Mouse (Mus musculus): ENCODE measurements around the gene Lzts2. TPM values are rescaled to one million over a fixed set of nuclear protein-coding genes. Genes with fewer than 3 reads are reported as not detected.

The Lzts2 gene
- polyA plus RNA-seq, 1 experiment from 2014 or later, result 90.8 TPM

DNA sequence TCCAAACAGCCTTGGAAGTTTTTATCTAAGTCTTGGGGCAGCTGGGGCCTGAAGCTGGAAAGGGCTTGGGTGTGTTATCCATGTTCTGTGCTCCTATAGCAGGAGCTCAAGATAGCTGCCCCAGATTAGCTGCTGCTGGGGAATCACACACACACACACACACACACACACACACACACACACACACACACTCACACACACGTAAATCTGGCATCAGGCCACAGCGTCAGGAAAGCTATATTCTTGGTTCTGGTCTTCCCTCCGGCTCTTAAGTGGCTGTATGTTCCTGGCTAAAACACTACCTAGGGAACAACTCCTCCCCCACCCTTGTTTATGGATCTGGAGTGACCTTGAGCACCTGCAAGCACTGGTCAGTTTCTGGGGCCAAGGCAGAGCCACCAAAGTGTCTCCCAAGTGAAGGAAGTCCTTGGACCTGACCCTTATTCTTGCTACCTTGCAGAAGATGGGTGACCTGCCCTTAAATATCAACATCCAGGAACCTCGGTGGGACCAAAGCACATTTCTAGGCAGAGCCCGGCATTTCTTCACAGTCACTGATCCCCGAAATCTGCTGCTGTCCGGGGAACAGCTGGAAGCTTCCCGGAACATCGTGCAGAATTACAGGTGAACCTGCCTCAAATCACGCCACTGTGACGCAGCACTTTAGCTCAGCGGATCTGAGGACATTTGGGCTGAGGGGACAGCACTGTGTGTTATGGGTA lies 34.6 kb downstream of the Lzts2 start:
- WGBS, result 79% methylated on average over 12 of the region's 12 CpGs
- Histone ChIP-seq H3K27me3 (ENCODE audit: low read depth, poor library complexity, severe bottlenecking) (peaks cover 57% of the 10 kb centered on the region), H3K9me3 (replicated peaks) (no peaks in the 10 kb centered on the region), H3K4me3 (no peak overlapping the region), H3K36me3 (peaks cover 17% of the 10 kb centered on the region; the same call in 1 of the 2 replicates), H3K4me1 (peaks cover 31% of the 10 kb centered on the region), H3K27ac (no peak overlapping the region)
- DNase-seq (ENCODE audit: low spot score), result no peak

DNA sequence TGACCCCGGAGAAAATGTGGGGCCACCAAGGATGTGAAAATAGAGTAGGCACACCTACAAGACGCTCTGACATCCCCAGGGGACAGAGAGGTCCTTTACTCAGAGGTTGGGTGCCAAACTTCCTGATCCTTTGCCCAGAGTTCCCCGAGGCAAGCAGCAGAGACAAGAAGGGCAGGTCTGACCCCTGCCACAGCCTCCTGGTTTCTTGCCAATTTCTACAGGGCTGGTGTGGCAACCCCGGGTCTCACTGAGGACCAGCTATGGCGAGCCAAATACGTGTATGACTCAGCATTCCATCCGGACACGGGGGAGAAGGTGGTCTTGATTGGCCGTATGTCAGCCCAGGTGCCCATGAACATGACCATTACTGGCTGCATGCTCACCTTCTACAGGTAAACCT lies 35.3 kb downstream of the Lzts2 start:
- H3K4me3 ChIP-seq, result no peak overlapping the region
- DNase-seq (ENCODE audit: low spot score), result no peak
- peaks cover 31% of the 10 kb centered on the region for H3K4me1 ChIP-seq
- H3K27me3 ChIP-seq (ENCODE audit: low read depth, poor library complexity, severe bottlenecking), result peaks cover 49% of the 10 kb centered on the region
- H3K9me3 ChIP-seq (replicated peaks), result no peaks in the 10 kb centered on the region
- 77% methylated on average over 9 of the region's 9 CpGs for WGBS
- no peak overlapping the region for H3K27ac ChIP-seq
- peaks cover 17% of the 10 kb centered on the region; the same call in 1 of the 2 replicates for H3K36me3 ChIP-seq

GRCm38 (mm10) chr19:45053451-45053850 lies 39.2 kb downstream of the Lzts2 start:
- 88% methylated on average over 8 of the region's 8 CpGs for WGBS
- Histone ChIP-seq H3K4me1 (peaks cover 28% of the 10 kb centered on the region), H3K27me3 (ENCODE audit: low read depth, poor library complexity, severe bottlenecking) (peaks cover 21% of the 10 kb centered on the region; the same call in 1 of the 2 replicates), H3K4me3 (no peak overlapping the region), H3K9me3 (replicated peaks) (no peaks in the 10 kb centered on the region), H3K36me3 (peaks cover 19% of the 10 kb centered on the region; the same call in 1 of the 2 replicates), H3K27ac (no peak overlapping the region)
- DNase-seq (ENCODE audit: low spot score), result no peak

GRCm38 (mm10) chr19:45054892-45055690 lies 40.9 kb downstream of the Lzts2 start:
- H3K27me3 ChIP-seq (ENCODE audit: low read depth, poor library complexity, severe bottlenecking), result peaks cover 8% of the 10 kb centered on the region; the same call in 1 of the 2 replicates
- no peak overlapping the region for H3K4me3 ChIP-seq
- peaks cover 19% of the 10 kb centered on the region; the same call in 1 of the 2 replicates for H3K36me3 ChIP-seq
- WGBS, result 86% methylated on average over 6 of the region's 6 CpGs
- DNase-seq (ENCODE audit: low spot score), result no peak
- H3K9me3 ChIP-seq (replicated peaks), result no peaks in the 10 kb centered on the region
- no peak overlapping the region for H3K27ac ChIP-seq
- H3K4me1 ChIP-seq, result peaks cover 25% of the 10 kb centered on the region

DNA sequence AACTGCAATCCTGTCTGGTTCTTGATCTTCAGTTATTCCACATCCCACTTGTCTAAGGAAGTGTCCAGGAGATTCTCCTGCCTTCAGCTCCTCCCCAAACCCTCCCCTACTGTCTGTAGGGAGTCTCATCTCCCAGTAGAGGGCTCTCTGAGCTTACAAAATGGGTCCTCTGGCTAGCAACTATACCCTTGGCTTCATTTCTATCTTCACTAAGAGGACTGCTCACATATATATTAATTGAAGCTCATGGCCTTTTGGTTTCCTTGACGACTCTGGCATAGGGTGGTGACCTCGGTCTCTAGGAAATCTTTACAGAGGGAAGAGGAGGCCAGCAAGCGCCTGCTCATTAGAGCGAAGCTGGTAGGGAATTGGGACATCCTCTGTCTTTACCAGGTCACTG lies 42.1 kb downstream of the Lzts2 start:
- Histone ChIP-seq H3K27me3 (ENCODE audit: low read depth, poor library complexity, severe bottlenecking) (no peaks in the 10 kb centered on the region), H3K4me1 (peaks cover 25% of the 10 kb centered on the region), H3K9me3 (replicated peaks) (no peaks in the 10 kb centered on the region), H3K4me3 (0 out of 2 replicates have a peak overlapping the region, but pooled peaks have one; percentile 67), H3K27ac (peak overlapping the region; percentile 95), H3K36me3 (peaks cover 19% of the 10 kb centered on the region; the same call in 1 of the 2 replicates)
- no peak for DNase-seq (ENCODE audit: low spot score)
- 55% methylated on average over 4 of the region's 4 CpGs for WGBS

- 80% methylated on average over 7 of the region's 7 CpGs for WGBS
- Histone ChIP-seq H3K9me3 (replicated peaks) (no peaks in the 10 kb centered on the region), H3K4me3 (peak overlapping the region; percentile 67), H3K27ac (peak overlapping the region; percentile 95), H3K4me1 (peaks cover 25% of the 10 kb centered on the region), H3K27me3 (ENCODE audit: low read depth, poor library complexity, severe bottlenecking) (0 out of 2 replicates have a peak, but pooled peaks cover under 1% of the 10 kb centered on the region), H3K36me3 (peaks cover 17% of the 10 kb centered on the region; the same call in 1 of the 2 replicates)
- no peak for DNase-seq (ENCODE audit: low spot score)
Measured at GRCm38 (mm10) chr19:45056908-45057698, 42.9 kb downstream of the Lzts2 start.

DNA sequence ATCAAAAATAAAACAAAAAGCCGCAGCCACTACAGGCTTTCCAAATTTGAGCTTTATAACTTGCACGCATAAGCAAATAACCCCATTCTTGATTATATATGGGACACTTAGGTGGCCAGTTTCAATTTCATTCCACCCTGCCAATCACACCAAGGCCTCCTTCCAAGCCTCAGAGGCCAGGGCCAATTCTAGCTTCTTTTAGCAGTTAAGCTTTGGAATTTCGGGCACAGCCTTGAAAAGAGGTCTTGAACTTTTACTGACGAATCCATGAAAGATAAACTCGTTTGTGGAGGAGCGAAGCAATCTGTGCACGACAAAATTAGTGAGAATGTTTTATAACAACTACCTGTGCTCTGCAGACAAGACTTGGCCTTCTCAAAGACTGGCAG lies 43.5 kb downstream of the Lzts2 start:
- WGBS, result 48% methylated on average over 7 of the region's 7 CpGs
- H3K4me1 ChIP-seq, result peaks cover 25% of the 10 kb centered on the region
- peaks cover 4% of the 10 kb centered on the region; the same call in 1 of the 2 replicates for H3K27me3 ChIP-seq (ENCODE audit: low read depth, poor library complexity, severe bottlenecking)
- peak overlapping the region; percentile 67 for H3K4me3 ChIP-seq
- peaks cover 11% of the 10 kb centered on the region; the same call in 1 of the 2 replicates for H3K36me3 ChIP-seq
- DNase-seq (ENCODE audit: low spot score), result no peak
- peak overlapping the region; percentile 95 for H3K27ac ChIP-seq
- no peaks in the 10 kb centered on the region for H3K9me3 ChIP-seq (replicated peaks)

DNA sequence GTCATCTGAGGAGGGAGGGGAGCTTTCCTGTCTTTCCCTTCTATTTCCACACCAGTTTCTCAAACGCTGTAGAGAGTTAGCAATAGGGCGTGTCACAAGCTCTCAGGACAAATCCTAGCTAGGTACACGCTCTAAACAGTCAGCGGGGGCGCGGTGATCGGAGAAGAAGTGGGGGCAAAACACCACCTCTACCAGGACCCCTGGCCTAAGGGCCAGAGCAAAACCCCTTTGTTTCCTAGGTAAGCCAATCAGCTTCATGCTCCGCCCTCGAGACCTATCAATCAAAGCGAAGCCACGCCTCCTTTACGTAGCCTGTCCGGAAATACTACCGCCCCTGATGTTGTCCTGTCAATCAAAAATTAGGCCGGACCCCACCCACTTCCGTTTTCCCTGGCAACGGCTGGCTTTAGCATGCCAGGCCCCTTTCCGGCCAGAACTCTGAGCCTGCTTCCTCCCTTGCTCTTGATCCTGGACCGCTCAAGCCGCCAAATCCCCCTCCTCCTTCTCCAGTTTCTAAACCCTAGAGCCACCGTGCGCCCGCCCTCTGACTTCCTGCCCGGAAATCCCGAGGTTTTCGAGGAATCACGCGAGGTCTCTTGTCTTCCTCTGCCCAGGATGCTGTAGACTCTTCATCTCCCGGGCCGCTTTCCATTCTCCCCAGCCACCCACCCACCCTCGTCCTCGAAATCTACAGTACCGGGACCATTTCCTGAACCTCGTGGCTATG lies 44.1 kb downstream of the Lzts2 start:
- Histone ChIP-seq H3K4me1 (peaks cover 25% of the 10 kb centered on the region), H3K27me3 (ENCODE audit: low read depth, poor library complexity, severe bottlenecking) (peaks cover 4% of the 10 kb centered on the region; the same call in 1 of the 2 replicates), H3K36me3 (peaks cover 8% of the 10 kb centered on the region; the same call in 1 of the 2 replicates), H3K27ac (peak overlapping the region; percentile 95), H3K4me3 (peak overlapping the region; percentile 67), H3K9me3 (replicated peaks) (no peaks in the 10 kb centered on the region)
- DNase-seq (ENCODE audit: low spot score), result peak; percentile 96
- under 1% methylated on average over 34 of the region's 34 CpGs for WGBS

DNA sequence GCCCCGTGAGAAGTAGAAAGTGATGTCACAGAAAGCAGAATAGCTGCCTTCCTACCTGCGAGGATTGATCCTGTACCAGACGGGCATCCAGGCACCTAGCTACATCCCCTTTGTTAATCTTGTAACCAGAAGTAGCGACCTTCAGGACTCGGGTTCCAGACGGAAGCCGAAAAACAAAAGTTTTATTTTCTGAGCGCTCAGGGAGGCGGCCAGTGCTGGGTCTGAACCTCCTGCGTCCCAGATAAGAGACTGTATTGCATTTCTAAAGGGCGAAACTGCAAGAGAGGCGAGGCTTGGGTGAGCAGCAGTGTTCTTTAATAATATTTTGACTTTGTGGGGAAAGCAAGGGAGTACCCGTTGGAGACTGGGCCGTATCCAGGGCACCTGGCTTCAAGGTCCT lies 44.6 kb downstream of the Lzts2 start:
- Histone ChIP-seq H3K4me1 (peaks cover 25% of the 10 kb centered on the region), H3K27ac (peak overlapping the region; percentile 95), H3K4me3 (peak overlapping the region; percentile 67), H3K9me3 (replicated peaks) (no peaks in the 10 kb centered on the region), H3K36me3 (0 out of 2 replicates have a peak, but pooled peaks cover 2% of the 10 kb centered on the region), H3K27me3 (ENCODE audit: low read depth, poor library complexity, severe bottlenecking) (peaks cover 7% of the 10 kb centered on the region)
- WGBS, result 2% methylated on average over 14 of the region's 14 CpGs
- no peak for DNase-seq (ENCODE audit: low spot score)

GRCm38 (mm10) chr19:45063565-45064292 lies 49.5 kb downstream of the Lzts2 start:
- Histone ChIP-seq H3K36me3 (no peaks in the 10 kb centered on the region), H3K9me3 (replicated peaks) (no peaks in the 10 kb centered on the region), H3K4me1 (peaks cover 13% of the 10 kb centered on the region), H3K27me3 (ENCODE audit: low read depth, poor library complexity, severe bottlenecking) (peaks cover 56% of the 10 kb centered on the region), H3K27ac (no peak overlapping the region), H3K4me3 (no peak overlapping the region)
- peak; percentile 71 for DNase-seq (ENCODE audit: low spot score)
- WGBS, result 42% methylated on average over 20 of the region's 20 CpGs

DNA sequence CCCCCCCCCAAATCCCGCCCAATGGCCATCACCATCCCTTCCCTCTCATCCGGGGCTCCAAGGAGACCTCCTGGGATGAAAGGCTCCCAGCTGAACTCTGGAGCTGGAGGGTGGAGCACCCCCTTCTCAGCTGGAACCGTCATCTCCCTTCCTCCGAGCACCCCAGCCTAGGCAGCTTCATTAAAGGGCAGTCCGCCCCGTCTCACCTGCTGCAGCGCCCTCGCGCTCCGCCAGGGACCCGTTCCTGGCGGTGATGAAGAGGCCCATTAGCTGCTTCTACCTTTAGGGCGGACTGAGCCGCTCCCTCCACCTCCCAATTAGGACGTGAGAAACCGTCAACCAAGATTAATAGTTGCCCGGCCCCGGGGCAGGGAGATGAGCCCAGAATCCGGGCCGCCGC lies 51.0 kb downstream of the Lzts2 start:
- peak overlapping the region; percentile 20; the same call in 1 of the 2 replicates for H3K4me3 ChIP-seq
- H3K36me3 ChIP-seq, result no peaks in the 10 kb centered on the region
- H3K4me1 ChIP-seq, result peaks cover 9% of the 10 kb centered on the region; the same call in 1 of the 2 replicates
- H3K27me3 ChIP-seq (ENCODE audit: low read depth, poor library complexity, severe bottlenecking), result peaks cover 71% of the 10 kb centered on the region
- WGBS, result 3% methylated on average over 21 of the region's 21 CpGs
- DNase-seq (ENCODE audit: low spot score), result peak; percentile 39
- no peak overlapping the region for H3K27ac ChIP-seq
- no peaks in the 10 kb centered on the region for H3K9me3 ChIP-seq (replicated peaks)
